Mouse (Mus musculus) heart, postnatal 0 days (tissue): ENCODE data around the gene Atat1.

Source experiments
- CTCF ChIP-seq: IDR thresholded peaks from 2 replicates; pipeline ENCODE4 v1.5.1; 2016; ENCODE audit warnings: antibody characterized with exemption, control low read depth, low read depth
- EP300 ChIP-seq: IDR thresholded peaks from 2 replicates; pipeline ENCODE4 v1.6.1; 2016; ENCODE audit warnings: antibody characterized with exemption, low read depth

DNA sequence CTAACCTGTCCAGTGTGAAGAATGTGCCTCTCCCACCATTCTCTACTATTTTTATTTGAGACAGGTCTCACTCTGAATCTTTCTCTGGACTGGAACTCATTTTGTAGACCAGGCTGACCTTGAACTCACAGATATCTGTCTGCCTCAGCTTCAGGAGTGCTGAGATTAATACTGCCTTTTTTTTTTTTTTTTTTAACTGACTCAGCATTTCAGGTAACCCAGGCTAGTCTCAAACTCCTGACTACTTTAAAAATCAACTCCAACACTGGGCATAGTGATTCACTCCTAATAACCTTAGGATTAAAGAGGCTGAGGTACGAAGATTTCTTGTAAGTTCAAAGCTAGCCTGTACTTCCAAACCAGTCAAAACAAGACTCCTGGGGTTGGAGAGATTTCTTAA, 4.3 kb downstream of the Atat1 start:
- TF ChIP-seq CTCF (no peak), EP300 (no peak)
